Mouse (Mus musculus): Measurements from ENCODE around the gene Kcnip3. TPM values are rescaled to one million over a fixed set of nuclear protein-coding genes. Genes with fewer than 3 reads are reported as not detected.

Kcnip3 gene
- total RNA-seq (2021) = 10 to 100 TPM; 59.6 to 61.7 TPM

GRCm38 (mm10) chr2:127522006-127522441 lies at the start of gene Kcnip3:
Gene Kcnip3 (minus strand): TSS chr2:127522094.
- DNase-seq = peak; percentile 69 to 80

GRCm38 (mm10) chr2:127559070-127559966 lies 37.4 kb upstream of the Kcnip3 start:
- peak; percentile 92 to 93 for DNase-seq

GRCm38 (mm10) chr2:127551078-127551477 lies 29.2 kb upstream of the Kcnip3 start:
- peak; percentile 42 to 45 for DNase-seq

- no peak for DNase-seq
Observed at GRCm38 (mm10) chr2:127550446-127550845, 28.6 kb upstream of the Kcnip3 start.

GRCm38 (mm10) chr2:127549711-127550110 lies 27.8 kb upstream of the Kcnip3 start:
- DNase-seq = no peak

GRCm38 (mm10) chr2:127548342-127549074 lies 26.6 kb upstream of the Kcnip3 start:
- no peak for DNase-seq

- no peak for DNase-seq
Observed at GRCm38 (mm10) chr2:127541697-127542096, 19.8 kb upstream of the Kcnip3 start.

- DNase-seq = no peak
Observed at GRCm38 (mm10) chr2:127541185-127541584, 19.3 kb upstream of the Kcnip3 start, which contains the start of gene Prom2. Gene Prom2 (minus strand): TSS chr2:127541467.

- DNase-seq = no peak
Observed at GRCm38 (mm10) chr2:127539494-127539893, 17.6 kb upstream of the Kcnip3 start.

GRCm38 (mm10) chr2:127537548-127537947 lies 15.7 kb upstream of the Kcnip3 start:
- peak; percentile 36 to 39 for DNase-seq

GRCm38 (mm10) chr2:127535363-127535762 lies 13.5 kb upstream of the Kcnip3 start:
- no peak for DNase-seq

- DNase-seq = no peak
Observed at GRCm38 (mm10) chr2:127532379-127532778, 10.5 kb upstream of the Kcnip3 start.

- no peak for DNase-seq
Observed at GRCm38 (mm10) chr2:127531592-127531991, 9.7 kb upstream of the Kcnip3 start.

- DNase-seq = no peak
Observed at GRCm38 (mm10) chr2:127530418-127530817, 8.5 kb upstream of the Kcnip3 start.

- DNase-seq = no peak
Observed at GRCm38 (mm10) chr2:127525004-127525775, 3.3 kb upstream of the Kcnip3 start.

GRCm38 (mm10) chr2:127523950-127524729 lies 2.2 kb upstream of the Kcnip3 start:
- DNase-seq = no peak

GRCm38 (mm10) chr2:127521172-127522005 lies 505 bp downstream of the Kcnip3 start:
- DNase-seq = peak; percentile 68 to 69

- no peak for DNase-seq
Observed at GRCm38 (mm10) chr2:127520123-127520522, 1.8 kb downstream of the Kcnip3 start.

GRCm38 (mm10) chr2:127519308-127519707 lies 2.6 kb downstream of the Kcnip3 start:
- DNase-seq = no peak

- DNase-seq = no peak
Observed at GRCm38 (mm10) chr2:127518831-127519230, 3.1 kb downstream of the Kcnip3 start.

- peak in 1 of 2 experiments; percentile 55 for DNase-seq
Observed at GRCm38 (mm10) chr2:127518273-127518672, 3.6 kb downstream of the Kcnip3 start.

Data from layer of hippocampus, postnatal 36 days (tissue).